Mouse (Mus musculus): ENCODE measurements at regions not wholly inside any gene's neighbourhood (a gene's known extent, or its start where the extent isn't known, plus 50 kb on each side); places are given as distances from the start of the nearest gene placed in this dataset.
"Not testable (repeated sequence)": the region's sequence is repeated elsewhere in the genome, so short reads cannot be mapped to it uniquely, and the experiment has no call there.

DNA sequence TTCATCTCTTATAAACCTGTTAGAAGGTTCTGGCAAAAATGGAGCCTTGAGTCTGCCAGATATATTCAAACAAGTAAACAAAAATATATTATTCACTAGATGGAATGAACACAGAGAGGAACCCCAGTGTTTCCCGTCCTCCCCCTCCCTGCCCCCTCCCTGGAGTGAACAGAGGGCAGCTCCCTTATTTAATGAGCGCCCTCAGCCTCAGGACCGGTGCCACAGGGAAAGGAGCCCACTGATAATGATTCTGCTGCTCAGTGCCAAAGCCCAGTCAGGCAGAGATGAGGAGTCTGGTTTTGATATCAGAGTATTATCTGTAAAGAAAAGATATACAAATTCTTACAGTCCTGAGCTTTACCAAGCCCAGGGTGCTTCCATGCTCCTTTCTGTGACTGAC, 134.4 kb upstream of the Tmc3 start:
- Histone ChIP-seq H3K27me3 (no peaks in the 10 kb centered on the region), H3K4me1 (0 out of 2 replicates have a peak, but pooled peaks cover 3% of the 10 kb centered on the region), H3K36me3 (no peaks in the 10 kb centered on the region), H3K27ac (replicated peaks) (no peak overlapping the region), H3K9me3 (no peaks in the 10 kb centered on the region), H3K9ac (replicated peaks) (no peak overlapping the region), H3K4me3 (no peak overlapping the region), H3K4me2 (replicated peaks) (no peak overlapping the region)
- 69% methylated on average over 3 of the region's 3 CpGs for WGBS
- ATAC-seq (ENCODE audit: low FRiP score, low read depth): no peak

DNA sequence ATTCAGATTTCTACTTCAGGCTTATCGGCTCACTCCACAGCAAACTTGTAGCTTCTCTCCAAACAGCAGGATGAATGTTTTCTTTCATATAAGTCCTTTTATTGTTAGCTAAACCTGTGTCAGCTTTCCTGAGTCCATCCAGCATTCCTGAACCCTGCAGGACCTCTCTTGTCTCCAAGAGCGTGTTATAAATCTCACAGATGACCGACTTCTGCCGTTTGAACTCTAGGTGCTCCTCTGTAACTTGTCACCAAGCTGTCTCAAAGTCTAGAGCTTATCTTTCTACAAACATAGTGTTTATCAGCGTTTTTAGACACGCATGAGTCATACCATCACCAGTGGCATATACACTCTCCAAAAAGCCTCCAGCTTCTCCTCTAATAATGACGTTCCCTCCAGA, 132.4 kb upstream of the Tmc3 start:
- Histone ChIP-seq H3K9ac (replicated peaks) (no peak overlapping the region), H3K27me3 (no peaks in the 10 kb centered on the region), H3K27ac (replicated peaks) (no peak overlapping the region), H3K9me3 (no peaks in the 10 kb centered on the region), H3K36me3 (no peaks in the 10 kb centered on the region), H3K4me2 (replicated peaks) (no peak overlapping the region), H3K4me1 (no peaks in the 10 kb centered on the region), H3K4me3 (no peak overlapping the region)
- WGBS: 63% methylated on average over 7 of the region's 7 CpGs
- no peak for ATAC-seq (ENCODE audit: low FRiP score, low read depth)

DNA sequence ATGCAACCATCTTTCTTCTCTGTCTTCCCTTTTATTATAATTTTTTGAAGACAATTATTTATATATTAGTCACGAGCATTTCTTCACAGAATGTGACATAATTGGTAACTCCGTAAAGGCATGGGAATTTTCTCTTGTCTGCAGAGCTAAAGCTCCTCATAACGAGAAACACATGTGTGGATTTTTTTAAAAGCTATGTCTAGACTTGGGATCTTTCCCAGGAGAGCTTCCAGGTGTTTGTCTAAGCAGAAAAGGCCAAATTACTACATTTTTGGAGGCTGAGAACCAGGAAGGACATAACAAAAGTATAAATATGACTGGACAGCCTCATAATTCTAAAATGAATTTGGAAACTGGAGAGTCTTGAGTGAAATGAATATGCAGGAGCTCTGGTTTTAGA, 125.2 kb upstream of the Tmc3 start:
- Histone ChIP-seq H3K4me1 (no peaks in the 10 kb centered on the region), H3K9ac (replicated peaks) (no peak overlapping the region), H3K27ac (replicated peaks) (no peak overlapping the region), H3K9me3 (no peaks in the 10 kb centered on the region), H3K27me3 (no peaks in the 10 kb centered on the region), H3K4me3 (no peak overlapping the region), H3K4me2 (replicated peaks) (no peak overlapping the region), H3K36me3 (no peaks in the 10 kb centered on the region)
- 75% methylated on average over 3 of the region's 3 CpGs for WGBS
- ATAC-seq (ENCODE audit: low FRiP score, low read depth): no peak

DNA sequence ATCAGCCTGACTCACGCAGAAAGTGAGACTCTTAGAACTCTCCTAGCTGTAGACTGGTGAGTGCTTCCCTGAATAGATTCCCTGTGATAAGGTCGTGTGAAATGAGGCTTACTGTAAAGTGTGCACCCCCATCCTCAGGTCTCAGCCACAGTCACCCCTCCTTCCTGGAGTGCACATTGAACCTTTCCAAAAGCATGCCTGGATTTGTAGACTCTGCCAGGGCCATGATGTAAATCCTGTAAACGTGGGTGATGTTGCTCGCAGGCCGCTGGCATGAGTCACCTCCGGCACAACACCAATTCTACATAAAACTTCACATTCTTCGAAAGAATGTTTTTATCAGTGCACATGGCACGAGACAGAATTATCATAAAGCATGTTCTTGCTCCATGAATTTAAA, 117.7 kb upstream of the Tmc3 start:
- Histone ChIP-seq H3K27ac (replicated peaks) (no peak overlapping the region), H3K9ac (replicated peaks) (no peak overlapping the region), H3K27me3 (no peaks in the 10 kb centered on the region), H3K36me3 (no peaks in the 10 kb centered on the region), H3K9me3 (no peaks in the 10 kb centered on the region), H3K4me3 (no peak overlapping the region), H3K4me1 (no peaks in the 10 kb centered on the region), H3K4me2 (replicated peaks) (no peak overlapping the region)
- ATAC-seq (ENCODE audit: low FRiP score, low read depth): no peak
- WGBS: 86% methylated on average over 8 of the region's 8 CpGs

DNA sequence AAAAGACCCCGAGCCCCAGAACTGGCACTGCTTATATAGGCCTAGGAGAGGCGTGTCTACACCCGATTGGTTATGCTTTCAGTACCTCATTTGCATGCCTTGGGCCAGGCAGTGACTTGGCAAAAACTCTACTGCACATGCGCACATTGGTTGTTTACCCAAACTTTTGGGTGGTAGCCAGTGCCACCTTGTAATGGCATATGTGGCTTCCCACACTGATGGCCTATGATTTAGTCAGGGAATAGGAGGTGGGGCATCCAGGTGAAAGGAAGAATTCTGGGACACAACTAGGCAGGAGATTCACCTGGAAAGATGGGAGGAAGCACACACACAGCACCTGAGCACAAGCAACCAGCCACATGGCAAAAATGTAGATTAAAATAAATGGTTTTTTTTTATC, 114.9 kb upstream of the Tmc3 start:
- H3K9ac ChIP-seq (replicated peaks); H3K9me3 ChIP-seq; H3K27ac ChIP-seq (replicated peaks); H3K4me3 ChIP-seq; H3K4me2 ChIP-seq (replicated peaks); ATAC-seq (ENCODE audit: low FRiP score, low read depth); H3K4me1 ChIP-seq; H3K27me3 ChIP-seq; H3K36me3 ChIP-seq: not testable (repeated sequence)
- 93% methylated on average over 4 of the region's 4 CpGs for WGBS

DNA sequence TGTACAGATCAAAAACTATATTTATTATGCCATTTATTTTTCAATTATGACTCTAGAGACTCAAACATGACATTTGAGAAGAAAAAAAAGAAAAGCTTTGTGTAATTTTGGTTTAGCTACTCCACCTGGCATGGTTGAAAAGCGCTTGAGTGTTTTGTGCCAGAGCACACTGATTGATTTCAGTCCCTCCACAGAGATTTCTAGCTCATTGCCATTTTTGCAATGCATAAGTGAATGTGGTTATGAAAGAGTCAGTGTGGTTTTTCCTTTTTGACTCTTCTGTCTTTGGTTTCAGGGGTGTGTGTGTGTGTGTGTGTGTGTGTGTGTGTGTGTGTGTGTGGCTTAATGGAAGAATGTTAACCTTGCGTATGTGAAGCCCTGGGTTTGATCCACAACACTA, 113.6 kb upstream of the Tmc3 start:
- Histone ChIP-seq H3K4me2 (replicated peaks) (no peak overlapping the region), H3K27ac (replicated peaks) (no peak overlapping the region), H3K4me3 (no peak overlapping the region), H3K36me3 (no peaks in the 10 kb centered on the region), H3K27me3 (no peaks in the 10 kb centered on the region), H3K4me1 (no peaks in the 10 kb centered on the region), H3K9me3 (no peaks in the 10 kb centered on the region), H3K9ac (replicated peaks) (no peak overlapping the region)
- 90% methylated on average over 2 of the region's 2 CpGs for WGBS
- ATAC-seq (ENCODE audit: low FRiP score, low read depth): no peak

DNA sequence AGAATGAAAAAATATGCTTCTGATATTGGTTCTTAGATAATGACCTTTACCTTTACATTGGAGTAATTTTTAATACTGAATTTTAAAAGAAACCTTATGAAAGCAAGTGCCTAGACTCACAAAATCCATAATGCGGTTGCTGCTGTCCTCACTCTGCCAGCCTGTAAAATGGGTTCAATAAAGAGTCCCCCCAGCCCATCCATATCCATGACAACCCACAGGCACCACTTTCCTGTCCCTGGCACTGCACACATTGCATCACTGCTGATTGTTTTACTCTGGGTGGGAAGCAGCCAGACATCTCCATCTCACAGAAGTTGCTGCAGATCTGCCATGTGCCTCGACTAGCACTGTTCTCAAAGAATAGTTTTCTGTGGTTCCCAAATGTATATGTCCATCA, 110.3 kb upstream of the Tmc3 start:
- 87% methylated on average over 2 of the region's 2 CpGs for WGBS
- Histone ChIP-seq H3K4me1 (peaks cover 3% of the 10 kb centered on the region; the same call in 1 of the 2 replicates), H3K9ac (replicated peaks) (no peak overlapping the region), H3K9me3 (no peaks in the 10 kb centered on the region), H3K4me3 (no peak overlapping the region), H3K27me3 (no peaks in the 10 kb centered on the region), H3K27ac (replicated peaks) (no peak overlapping the region), H3K36me3 (no peaks in the 10 kb centered on the region), H3K4me2 (replicated peaks) (no peak overlapping the region)
- no peak for ATAC-seq (ENCODE audit: low FRiP score, low read depth)

DNA sequence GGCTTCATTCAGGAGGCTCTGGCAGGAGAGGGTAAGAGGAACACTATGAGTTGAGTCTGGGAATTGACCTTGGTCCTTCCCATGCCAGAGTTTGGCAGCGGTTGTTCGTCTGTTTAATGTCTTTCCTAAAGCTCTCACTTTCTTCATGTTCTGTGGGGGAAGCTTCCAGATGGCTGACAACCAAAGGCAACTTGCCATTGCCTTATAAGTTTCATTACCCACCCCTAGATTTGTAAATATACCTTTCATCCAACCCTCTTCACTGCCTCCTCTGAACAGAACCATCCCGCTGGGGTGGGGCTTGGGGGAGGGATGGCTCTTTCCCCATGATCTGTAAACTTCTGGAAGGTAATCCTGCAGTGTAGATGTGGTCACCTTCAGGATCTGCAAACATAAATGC, 109.7 kb upstream of the Tmc3 start:
- peaks cover 3% of the 10 kb centered on the region; the same call in 1 of the 2 replicates for H3K4me1 ChIP-seq
- no peaks in the 10 kb centered on the region for H3K36me3 ChIP-seq
- no peak overlapping the region for H3K4me2 ChIP-seq (replicated peaks)
- no peak overlapping the region for H3K27ac ChIP-seq (replicated peaks)
- H3K9ac ChIP-seq (replicated peaks): no peak overlapping the region
- 92% methylated on average over 3 of the region's 3 CpGs for WGBS
- ATAC-seq (ENCODE audit: low FRiP score, low read depth): no peak
- H3K27me3 ChIP-seq: no peaks in the 10 kb centered on the region
- H3K9me3 ChIP-seq: no peaks in the 10 kb centered on the region
- no peak overlapping the region for H3K4me3 ChIP-seq

DNA sequence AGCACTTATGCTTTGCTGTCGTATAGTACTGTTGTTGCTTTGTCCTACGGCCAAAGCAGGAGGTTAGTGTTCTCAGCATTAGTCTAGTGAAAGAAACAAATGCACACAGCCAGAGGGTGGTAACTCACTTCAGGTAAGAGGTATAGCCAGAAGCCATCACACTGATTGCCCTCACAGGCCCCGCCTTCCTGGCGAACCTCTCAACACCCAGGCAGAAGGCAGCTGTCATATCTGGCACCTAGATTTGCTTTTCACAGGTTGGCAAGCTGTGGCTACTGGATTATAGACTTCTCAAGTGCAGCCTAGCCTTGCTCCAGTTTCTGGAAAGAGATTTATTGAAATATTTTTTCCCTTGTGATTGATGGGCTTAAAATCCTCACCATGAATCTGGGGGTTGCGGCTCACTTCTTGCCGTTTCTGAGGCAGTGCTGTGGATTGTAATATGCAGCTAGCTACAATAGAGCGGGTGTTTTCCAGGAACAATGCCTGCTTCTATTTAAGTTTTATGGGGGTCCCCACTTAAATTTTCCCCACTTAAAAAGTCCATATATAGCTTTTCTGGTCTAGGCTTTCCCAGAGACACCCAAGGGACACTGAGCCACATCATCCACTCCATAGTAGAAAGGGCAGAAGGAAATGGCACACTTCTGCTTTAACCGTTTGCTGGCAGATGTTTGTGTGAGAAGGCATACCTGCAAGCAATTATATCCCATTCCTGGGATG, 109.1 kb upstream of the Tmc3 start:
- H3K27ac ChIP-seq (replicated peaks): peak overlapping the region; percentile 20; the same call in 1 of the 2 replicates
- H3K9ac ChIP-seq (replicated peaks): no peak overlapping the region
- H3K36me3 ChIP-seq: no peaks in the 10 kb centered on the region
- no peaks in the 10 kb centered on the region for H3K9me3 ChIP-seq
- no peaks in the 10 kb centered on the region for H3K27me3 ChIP-seq
- WGBS: 85% methylated on average over 8 of the region's 8 CpGs
- no peak for ATAC-seq (ENCODE audit: low FRiP score, low read depth)
- peaks cover 3% of the 10 kb centered on the region; the same call in 1 of the 2 replicates for H3K4me1 ChIP-seq
- H3K4me2 ChIP-seq (replicated peaks): no peak overlapping the region
- H3K4me3 ChIP-seq: no peak overlapping the region

DNA sequence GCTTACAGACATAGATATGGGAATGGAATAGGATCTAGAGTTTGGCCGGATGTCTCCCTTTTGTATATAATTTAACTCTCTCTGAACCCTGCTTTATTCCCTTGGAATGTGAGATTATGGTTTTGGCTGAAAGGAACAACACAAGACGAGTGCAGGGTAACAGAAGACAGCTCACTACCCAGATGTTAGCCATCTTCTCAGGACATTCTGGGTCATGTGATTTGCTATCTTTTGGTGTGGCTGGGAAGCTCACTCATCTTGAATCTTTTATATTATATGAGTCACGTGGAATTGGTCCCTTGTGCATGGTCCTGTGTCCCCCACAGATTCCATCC, 108.6 kb upstream of the Tmc3 start:
- H3K9ac ChIP-seq (replicated peaks): no peak overlapping the region
- no peak overlapping the region for H3K4me2 ChIP-seq (replicated peaks)
- H3K27me3 ChIP-seq: no peaks in the 10 kb centered on the region
- H3K9me3 ChIP-seq: no peaks in the 10 kb centered on the region
- H3K4me3 ChIP-seq: no peak overlapping the region
- ATAC-seq (ENCODE audit: low FRiP score, low read depth): no peak
- H3K4me1 ChIP-seq: peaks cover 3% of the 10 kb centered on the region; the same call in 1 of the 2 replicates
- H3K27ac ChIP-seq (replicated peaks): no peak overlapping the region
- H3K36me3 ChIP-seq: no peaks in the 10 kb centered on the region
- 64% methylated on average over 3 of the region's 3 CpGs for WGBS

DNA sequence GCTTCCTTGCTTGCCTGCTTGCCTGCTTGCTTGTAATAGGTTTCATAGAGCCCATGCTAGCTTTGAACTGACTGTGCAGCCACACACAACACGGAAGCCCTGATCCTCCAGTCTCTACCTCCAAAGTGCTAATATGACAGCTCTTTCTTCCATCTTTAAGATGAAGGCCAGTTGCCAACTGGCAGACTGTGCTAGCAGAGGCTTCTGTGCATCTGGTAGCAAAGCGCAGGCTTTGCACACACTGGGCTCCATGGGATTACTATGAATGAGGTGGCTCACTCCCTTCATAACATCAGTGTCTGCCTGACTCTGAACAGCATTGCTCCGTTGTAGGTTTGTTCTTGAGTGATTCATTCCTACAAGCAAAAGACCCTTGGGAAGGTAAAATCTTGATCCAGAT, 107.9 kb upstream of the Tmc3 start:
- H3K9me3 ChIP-seq: no peaks in the 10 kb centered on the region
- H3K4me1 ChIP-seq: peaks cover 3% of the 10 kb centered on the region; the same call in 1 of the 2 replicates
- no peak overlapping the region for H3K27ac ChIP-seq (replicated peaks)
- H3K4me3 ChIP-seq: no peak overlapping the region
- no peaks in the 10 kb centered on the region for H3K36me3 ChIP-seq
- no peak for ATAC-seq (ENCODE audit: low FRiP score, low read depth)
- H3K27me3 ChIP-seq: no peaks in the 10 kb centered on the region
- 85% methylated on average over 3 of the region's 3 CpGs for WGBS
- H3K9ac ChIP-seq (replicated peaks): no peak overlapping the region
- H3K4me2 ChIP-seq (replicated peaks): no peak overlapping the region

DNA sequence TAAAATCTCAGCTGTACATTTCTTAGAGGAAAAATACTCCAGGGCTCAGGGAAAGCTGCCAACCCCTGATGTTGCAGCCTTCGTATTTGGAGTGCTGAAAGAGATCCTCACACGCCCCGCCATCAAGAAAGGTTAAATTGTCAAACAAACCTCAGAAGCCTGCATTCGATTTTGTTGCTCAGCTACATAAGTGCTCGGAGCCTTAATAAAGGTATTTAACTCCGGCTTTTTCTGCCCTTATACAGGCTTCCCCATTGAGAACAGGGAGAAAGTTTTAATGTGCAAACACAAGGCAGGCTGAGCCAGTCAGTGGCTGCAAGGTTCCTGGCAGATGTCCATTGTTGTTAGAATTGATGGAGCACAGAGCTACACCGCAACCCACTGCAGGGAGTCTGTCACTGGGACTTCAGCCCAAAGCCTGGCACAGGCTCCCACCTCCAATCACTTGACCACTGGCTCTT, 107.0 kb upstream of the Tmc3 start:
- Histone ChIP-seq H3K27ac (replicated peaks) (no peak overlapping the region), H3K36me3 (no peaks in the 10 kb centered on the region), H3K4me1 (peaks cover 3% of the 10 kb centered on the region; the same call in 1 of the 2 replicates), H3K27me3 (no peaks in the 10 kb centered on the region), H3K4me2 (replicated peaks) (no peak overlapping the region), H3K9ac (replicated peaks) (no peak overlapping the region), H3K9me3 (no peaks in the 10 kb centered on the region), H3K4me3 (no peak overlapping the region)
- ATAC-seq (ENCODE audit: low FRiP score, low read depth): no peak
- 46% methylated on average over 7 of the region's 7 CpGs for WGBS

DNA sequence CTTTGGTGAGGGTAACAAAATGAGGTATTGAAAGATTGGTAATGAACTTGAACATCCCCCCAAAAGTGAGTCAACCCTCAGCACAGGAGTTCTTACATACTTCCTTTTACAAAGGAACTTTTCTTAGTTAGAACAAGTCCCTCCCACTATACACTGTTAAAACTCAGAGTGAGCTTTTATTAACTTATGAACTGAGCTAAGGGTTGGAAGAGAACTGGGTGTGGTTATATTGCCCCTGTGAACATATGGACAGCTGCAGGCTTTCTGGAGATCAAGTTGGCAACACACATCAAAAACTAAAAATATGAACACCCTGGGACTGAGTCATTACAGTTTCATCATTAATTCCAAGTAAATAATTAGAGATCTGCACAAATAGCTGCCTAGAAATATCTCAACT, 103.1 kb upstream of the Tmc3 start:
- Histone ChIP-seq H3K4me3 (no peak overlapping the region), H3K36me3 (no peaks in the 10 kb centered on the region), H3K9me3 (no peaks in the 10 kb centered on the region), H3K27ac (replicated peaks) (no peak overlapping the region), H3K9ac (replicated peaks) (no peak overlapping the region), H3K4me1 (peaks cover 5% of the 10 kb centered on the region; the same call in 1 of the 2 replicates), H3K4me2 (replicated peaks) (no peak overlapping the region), H3K27me3 (no peaks in the 10 kb centered on the region)
- no peak for ATAC-seq (ENCODE audit: low FRiP score, low read depth)

All from midbrain, embryonic 12.5 days (tissue).